Mouse (Mus musculus) liver, embryonic 14.5 days (tissue): ENCODE results near the gene Ppfibp1. TPM values are rescaled to one million over a fixed set of nuclear protein-coding genes. Genes with fewer than 3 reads are reported as not detected.
A peak's percentile ranks its signal among the peaks of the same experiment; 100 is the strongest.

Source experiments
- ATAC-seq: fragments of 200-750 bp; cut with Nextera tagmentation; 2 replicates; pipeline ENCODE4 v1.8.0; 2017; ENCODE audit warnings: moderate number of reproducible peaks, mild to moderate bottlenecking, moderate library complexity; ENCODE audit not compliant: insufficient read depth
- DNase-seq, 3 experiments: peaks; one replicate each; pipeline ENCODE4 v3.0.0-alpha.2; 2012 to 2013; ENCODE audit warnings: low read depth in 3 of 3, low spot score in 3 of 3
- H3K27ac ChIP-seq: fragments of 300-500 bp; sonication (generic); 2 replicates; pipeline ENCODE4 v1.5.1; 2014; ENCODE audit warnings: moderate library complexity, mild to moderate bottlenecking, control low read depth, inconsistent platforms
- H3K27me3 ChIP-seq: fragments of 300-500 bp; sonication (generic); 2 replicates; pipeline ENCODE4 v1.6.1; 2014; ENCODE audit warnings: mild to moderate bottlenecking, low read length, moderate library complexity; ENCODE audit not compliant: control insufficient read depth, insufficient read depth
- H3K36me3 ChIP-seq: fragments of 300-500 bp; sonication (generic); replicated peaks from 2 replicates; pipeline ENCODE4 v1.6.1; 2014; ENCODE audit warnings: low read depth; ENCODE audit not compliant: control insufficient read depth, insufficient read depth
- H3K4me1 ChIP-seq, 2 experiments: fragments of 200-500 bp in 1 of 2; fragments of 300-500 bp in 1 of 2; sonication (generic) in 1 of 2; replicated peaks; 2 replicates each; pipeline ENCODE4 v1.6.1; 2012 to 2014; ENCODE audit warnings: antibody characterized with exemption in 1 of 2, inconsistent platforms in 1 of 2, low read length in 1 of 2; ENCODE audit not compliant: control insufficient read depth in 2 of 2, insufficient read depth in 2 of 2
- H3K4me2 ChIP-seq: fragments of 300-500 bp; sonication (generic); 2 replicates; pipeline ENCODE4 v1.6.1; 2014; ENCODE audit warnings: low read depth, mild to moderate bottlenecking, control low read depth, moderate library complexity
- H3K4me3 ChIP-seq, 2 experiments: fragments of 200-500 bp in 1 of 2; fragments of 300-500 bp in 1 of 2; sonication (generic) in 1 of 2; 2 replicates each; pipeline ENCODE4 v1.5.1; 2012 to 2014; ENCODE audit warnings: low read depth in 2 of 2, low read length in 2 of 2, mild to moderate bottlenecking in 2 of 2, control low read depth in 1 of 2, inconsistent platforms in 1 of 2, moderate library complexity in 1 of 2; ENCODE audit not compliant: insufficient read depth in 1 of 2
- H3K9ac ChIP-seq: fragments of 300-500 bp; sonication (generic); replicated peaks from 2 replicates; pipeline ENCODE4 v1.6.1; 2014; ENCODE audit warnings: mild to moderate bottlenecking, control low read depth, moderate library complexity
- H3K9me3 ChIP-seq: fragments of 300-500 bp; sonication (generic); 2 replicates; pipeline ENCODE4 v1.6.1; 2016; ENCODE audit warnings: low read length, mixed read lengths; ENCODE audit not compliant: control insufficient read depth
- CTCF ChIP-seq: IDR thresholded peaks from 2 replicates; pipeline ENCODE4 v1.5.1; 2016; ENCODE audit warnings: antibody characterized with exemption, low read depth, control low read depth
- EP300 ChIP-seq: IDR thresholded peaks from 2 replicates; pipeline ENCODE4 v1.6.1; 2016; ENCODE audit warnings: antibody characterized with exemption, low read depth
- WGBS: fragments of 180-500 bp; shearing (Covaris S2); extraction: QIAGEN DNeasy Blood & Tissue Kit; methylation state at CpG from one replicate; pipeline ENCODE4 v1.1.7; 2014; ENCODE audit not compliant: insufficient replicate concordance; 5-methylcytosine and 5-hydroxymethylcytosine counted together
- polyA plus RNA-seq, 2 experiments: library from polyadenylated mRNA; depleted of rRNA in 1 of 2; stranded (reverse) in 1 of 2; unstranded in 1 of 2; fragments of >200 nt; fragmentation: Nextera tagmentation in 1 of 2; extraction: Ambion mirVana in 1 of 2; gene quantifications; 2 replicates each; pipeline versions ENCODE4 v1.2.1 to v1.2.3; 2012 to 2014

Gene Ppfibp1
- polyA plus RNA-seq, 2 experiments, result 5.2 to 9.1 TPM

- Histone ChIP-seq H3K36me3 (no peaks in the 10 kb centered on the region), H3K4me1 (peaks cover 0 to 6% of the 10 kb centered on the region in 2 experiments; a peak in 2 of 4 replicates), H3K9ac (no peak overlapping the region), H3K4me2 (no peak overlapping the region), H3K27ac (no peak overlapping the region), H3K4me3 (no peak overlapping the region), H3K27me3 (no peaks in the 10 kb centered on the region), H3K9me3 (no peaks in the 10 kb centered on the region)
- WGBS, result 38% methylated on average over 6 of the region's 6 CpGs
- DNase-seq, result no peak
- no peak for TF ChIP-seq EP300
- no peak for TF ChIP-seq CTCF
- peak; percentile 53; the same call in 1 of the 2 replicates for ATAC-seq
Measured at GRCm38 (mm10) chr6:146933123-146933522, 44.8 kb downstream of the Ppfibp1 start.

GRCm38 (mm10) chr6:146935957-146936356 lies 47.7 kb downstream of the Ppfibp1 start:
- H3K27me3 ChIP-seq, result no peaks in the 10 kb centered on the region
- H3K36me3 ChIP-seq, result no peaks in the 10 kb centered on the region
- peaks cover 0 to 2% of the 10 kb centered on the region in 2 experiments; a peak in 1 of 4 replicates for H3K4me1 ChIP-seq
- no peak overlapping the region for H3K4me3 ChIP-seq
- DNase-seq, result no peak
- H3K9me3 ChIP-seq, result no peaks in the 10 kb centered on the region
- H3K27ac ChIP-seq, result no peak overlapping the region
- no peak overlapping the region for H3K9ac ChIP-seq
- no peak for ATAC-seq
- TF ChIP-seq CTCF, result no peak
- no peak for TF ChIP-seq EP300
- H3K4me2 ChIP-seq, result no peak overlapping the region
- WGBS, result 82% methylated on average over 6 of the region's 6 CpGs

GRCm38 (mm10) chr6:146939026-146939425 lies 50.7 kb downstream of the Ppfibp1 start:
- no peak for DNase-seq
- Histone ChIP-seq H3K27ac (no peak overlapping the region), H3K9ac (no peak overlapping the region), H3K36me3 (no peaks in the 10 kb centered on the region), H3K27me3 (no peaks in the 10 kb centered on the region), H3K4me1 (no peaks in the 10 kb centered on the region), H3K4me2 (no peak overlapping the region), H3K9me3 (no peaks in the 10 kb centered on the region), H3K4me3 (no peak overlapping the region)
- 71% methylated on average over 8 of the region's 8 CpGs for WGBS
- no peak for TF ChIP-seq EP300
- no peak for TF ChIP-seq CTCF
- ATAC-seq, result no peak

GRCm38 (mm10) chr6:146941505-146942275 lies 53.4 kb downstream of the Ppfibp1 start:
- H3K4me2 ChIP-seq, result no peak overlapping the region
- H3K27ac ChIP-seq, result no peak overlapping the region
- ATAC-seq (no peak), DNase-seq (no peak)
- no peak overlapping the region for H3K9ac ChIP-seq
- 41% methylated on average over 7 of the region's 7 CpGs for WGBS
- H3K36me3 ChIP-seq, result no peaks in the 10 kb centered on the region
- H3K4me1 ChIP-seq, result peaks cover 12 to 17% of the 10 kb centered on the region in 2 experiments
- TF ChIP-seq CTCF, result no peak
- no peak for TF ChIP-seq EP300
- no peaks in the 10 kb centered on the region for H3K27me3 ChIP-seq
- no peaks in the 10 kb centered on the region for H3K9me3 ChIP-seq
- no peak overlapping the region for H3K4me3 ChIP-seq

- no peak overlapping the region for H3K4me3 ChIP-seq
- H3K4me1 ChIP-seq, result peaks cover 16 to 34% of the 10 kb centered on the region in 2 experiments
- DNase-seq (no peak), ATAC-seq (no peak)
- no peak overlapping the region for H3K4me2 ChIP-seq
- no peak for TF ChIP-seq CTCF
- no peak for TF ChIP-seq EP300
- H3K9me3 ChIP-seq, result no peaks in the 10 kb centered on the region
- no peak overlapping the region for H3K9ac ChIP-seq
- H3K27ac ChIP-seq, result no peak overlapping the region
- no peaks in the 10 kb centered on the region for H3K36me3 ChIP-seq
- no peaks in the 10 kb centered on the region for H3K27me3 ChIP-seq
Measured at GRCm38 (mm10) chr6:146944009-146944408, 55.7 kb downstream of the Ppfibp1 start.
